Mouse (Mus musculus) monocyte, adult 5-6 weeks (primary cell): ENCODE measurements around the gene Gpi1. TPM values are rescaled to one million over a fixed set of nuclear protein-coding genes. Genes with fewer than 3 reads are reported as not detected.
"Not testable (repeated sequence)": the region's sequence is repeated elsewhere in the genome, so short reads cannot be mapped to it uniquely, and the experiment has no call there.

Experiments used
- ATAC-seq: fragments of 153-309, 156-312 bp; replicated peaks from 2 replicates; pipeline ENCODE4 v1.8.0; 2017; ENCODE audit warnings: mild to moderate bottlenecking; ENCODE audit not compliant: low TSS enrichment, insufficient number of reproducible peaks, severe bottlenecking, poor library complexity, low FRiP score
- total RNA-seq: library from RNA; stranded (forward); fragments of 200-1000, 200-491, 200-594 nt; gene quantifications from 3 replicates; pipeline ENCODE4 v1.2.3, GENCODE M21; 2017

The Gpi1 gene
- total RNA-seq, 1 experiment from 2014 or later, result 277 TPM

DNA sequence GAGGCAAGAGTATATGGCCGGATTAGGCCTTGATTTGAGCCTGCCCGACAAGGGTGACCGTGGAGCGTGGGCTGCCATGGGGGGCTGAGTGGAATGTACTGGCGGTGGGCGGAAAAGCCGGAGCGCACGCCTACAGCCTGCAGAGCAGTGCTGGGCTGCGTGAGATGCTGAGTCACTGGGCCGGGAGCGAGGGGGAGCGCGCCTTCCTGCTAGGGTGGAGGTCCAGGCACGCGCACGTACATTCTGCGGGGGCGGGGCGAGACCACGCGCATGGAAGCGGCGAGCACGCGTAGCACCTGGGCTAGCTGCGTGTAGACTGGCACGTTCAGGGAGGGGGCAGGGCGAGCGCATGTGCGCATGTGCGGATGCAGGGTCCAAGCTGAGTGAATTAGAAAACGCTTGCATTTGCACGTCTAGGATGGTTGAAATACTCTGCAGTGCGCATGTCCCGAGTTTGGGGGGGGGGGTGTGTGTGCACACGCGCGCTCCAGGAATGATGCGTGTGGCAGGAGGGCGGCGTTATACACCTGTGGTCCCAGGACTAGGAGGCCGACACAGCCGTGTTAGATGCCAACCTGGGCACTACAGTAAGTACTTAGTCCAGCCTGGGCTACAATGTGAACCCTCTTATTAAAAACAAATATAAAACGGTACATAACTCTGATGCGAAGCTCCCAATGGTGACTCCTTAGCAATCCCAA, 3.9 kb upstream of the Gpi1 start:
- peak; percentile 69 for ATAC-seq

DNA sequence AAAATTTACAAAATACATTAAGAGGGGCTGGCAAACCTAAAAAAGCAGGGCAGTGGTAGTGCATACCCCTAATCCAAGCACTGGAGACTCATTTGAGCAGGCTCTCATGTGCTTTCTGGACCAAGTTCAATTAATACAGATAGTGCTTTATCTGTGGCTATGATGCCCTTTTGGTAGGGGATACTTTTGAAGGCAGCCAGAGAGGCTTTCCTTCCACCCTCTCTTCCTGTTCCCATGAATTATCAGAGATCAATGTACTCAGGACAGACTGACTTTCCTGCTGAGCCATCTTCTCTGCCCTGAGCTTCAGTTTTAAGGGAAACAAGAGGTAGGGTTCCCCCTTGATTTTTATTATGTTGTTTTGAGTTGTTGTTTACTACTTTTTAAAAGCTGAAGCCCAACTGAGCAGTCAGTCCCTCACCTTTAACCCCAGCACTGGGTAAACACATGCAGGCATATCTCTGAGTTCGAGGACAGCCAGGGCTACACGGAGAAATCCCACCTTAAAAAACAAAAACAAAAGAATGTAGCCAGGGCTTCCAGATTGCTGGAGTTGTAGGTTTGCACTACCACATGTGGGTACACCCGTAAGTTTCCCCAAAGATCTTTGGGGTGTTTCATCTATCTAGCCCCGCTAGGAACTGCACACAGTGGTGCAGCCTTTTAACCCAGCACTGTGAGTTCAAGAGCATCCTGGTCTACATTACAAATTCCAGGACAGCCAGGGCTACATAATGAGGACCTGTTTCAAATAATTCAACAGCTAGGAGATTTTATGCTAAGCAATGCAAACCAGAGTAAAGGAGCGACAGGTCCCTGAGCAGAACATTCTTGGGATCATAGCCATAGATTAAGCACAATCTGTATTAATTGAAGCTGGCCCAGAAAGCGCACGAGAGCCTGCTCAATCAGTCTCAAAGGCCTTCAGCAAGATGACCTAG, 2.9 kb upstream of the Gpi1 start:
- no peak for ATAC-seq

DNA sequence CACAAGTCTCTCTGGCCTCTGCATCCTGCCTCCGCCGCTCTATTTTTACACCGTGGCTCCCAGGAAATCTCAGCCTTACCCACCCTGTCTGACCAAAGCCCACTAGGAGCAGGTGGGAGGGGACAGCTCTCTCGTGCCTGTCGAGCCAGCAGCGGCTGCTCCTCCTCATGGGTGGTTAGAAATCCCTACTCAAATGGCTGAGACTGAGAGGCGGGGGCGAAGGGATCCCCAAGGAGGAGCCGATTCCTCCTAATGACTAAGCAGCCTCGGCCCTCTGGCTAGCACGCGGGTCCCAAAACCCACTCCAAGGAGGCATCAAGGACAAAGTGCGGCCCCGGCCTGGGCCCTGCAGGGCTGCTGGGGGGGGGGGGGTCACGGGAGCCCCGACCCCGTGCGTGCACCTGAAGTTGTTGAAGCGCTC, 435 bp downstream of the Gpi1 start:
- ATAC-seq, result no peak

DNA sequence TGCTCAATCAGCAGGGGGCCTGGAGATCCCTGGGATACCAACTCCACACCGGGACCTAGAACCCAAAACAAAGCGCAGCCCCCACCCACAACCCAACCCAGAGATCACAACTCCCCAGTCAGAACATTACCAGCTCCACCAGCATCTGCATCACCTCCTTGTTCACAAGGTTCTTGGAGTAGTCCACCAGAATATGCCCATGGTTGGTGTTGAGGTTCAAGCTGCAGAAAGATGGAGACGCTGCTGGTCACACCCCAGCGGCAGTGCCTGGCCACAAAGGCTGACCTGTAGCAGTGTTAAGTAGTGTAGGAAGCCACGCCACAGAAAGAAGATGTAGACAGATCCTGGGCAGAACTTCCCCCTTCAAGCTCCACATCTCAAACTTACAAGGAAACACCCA, 983 bp downstream of the Gpi1 start:
- ATAC-seq, result 0 out of 2 replicates have a peak, but pooled peaks have one; percentile 6

DNA sequence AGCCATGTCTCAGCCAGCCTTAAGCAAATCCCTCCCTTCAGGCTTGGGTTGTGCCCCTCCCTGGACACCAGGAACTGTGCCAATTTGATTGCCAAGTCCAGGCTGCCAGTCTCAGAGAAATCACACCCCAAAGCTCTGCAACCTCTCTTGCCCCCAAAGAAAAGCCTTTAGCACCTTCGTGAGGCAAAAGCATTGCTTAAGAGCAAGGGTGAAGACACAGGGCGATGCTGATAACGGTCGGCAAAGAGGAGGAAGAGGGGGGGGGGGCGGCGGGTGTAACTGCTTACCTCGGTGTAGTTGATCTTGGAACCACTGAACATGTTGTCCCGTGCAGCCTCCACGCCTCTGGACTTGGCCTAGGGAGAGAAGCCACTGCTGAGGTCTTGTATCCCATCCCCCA, 1.5 kb downstream of the Gpi1 start:
- no peak for ATAC-seq

DNA sequence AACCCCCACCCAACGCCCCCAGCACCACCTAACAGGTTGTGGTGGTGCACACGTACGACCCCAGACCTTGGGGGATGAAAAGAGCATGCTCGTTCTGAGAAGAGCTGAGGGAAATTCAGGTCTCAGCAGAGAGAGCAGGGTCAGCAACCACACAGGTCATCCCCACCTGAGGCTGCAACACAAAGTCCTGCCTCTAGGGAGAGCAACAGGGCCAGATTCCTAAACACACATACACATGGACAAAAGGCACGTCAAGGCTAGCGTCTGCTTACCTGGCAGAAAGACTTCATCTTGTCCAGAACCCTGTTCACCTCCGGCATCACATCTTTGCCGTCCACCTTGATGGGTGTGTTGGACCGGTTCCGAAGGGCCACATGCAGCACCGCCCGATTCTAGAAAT, 3.3 kb downstream of the Gpi1 start:
- no peak for ATAC-seq

DNA sequence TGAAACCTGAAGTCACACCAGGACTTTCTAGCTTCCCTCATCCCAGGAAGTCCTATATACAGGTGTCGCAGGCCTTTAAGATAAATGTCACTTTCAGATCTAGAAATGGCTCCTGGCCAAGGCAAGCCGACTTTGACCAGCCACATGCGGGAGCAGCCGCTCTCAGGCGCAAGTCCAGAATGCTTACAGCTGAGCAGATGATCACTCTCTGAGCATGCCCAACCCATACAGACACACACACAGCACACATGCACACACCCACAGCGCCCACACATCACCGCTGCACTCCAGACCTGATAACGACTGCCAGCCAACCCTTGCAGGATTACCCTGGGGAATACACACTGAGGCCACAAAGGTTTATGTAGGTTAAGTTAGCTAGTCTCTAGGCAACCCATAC, 4.0 kb downstream of the Gpi1 start:
- no peak for ATAC-seq

DNA sequence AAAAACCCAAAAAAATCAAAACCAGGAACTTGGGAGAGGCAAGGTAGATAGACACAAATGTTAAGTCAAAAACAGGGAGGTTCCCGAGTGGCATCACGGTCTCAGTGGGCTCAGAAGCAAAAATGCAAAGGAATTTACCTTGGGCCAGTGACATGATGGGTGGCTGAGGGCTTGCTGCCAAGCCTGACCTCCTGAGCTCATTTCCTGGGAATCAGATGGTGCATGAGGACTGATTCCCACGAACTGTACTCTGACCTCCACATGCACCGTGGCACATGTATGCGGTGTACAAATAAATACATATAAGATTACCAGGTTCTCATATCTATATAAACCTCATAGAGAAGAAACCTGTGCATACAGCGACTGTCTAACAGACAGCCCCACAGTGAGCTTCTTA, 5.8 kb downstream of the Gpi1 start:
- no peak for ATAC-seq

DNA sequence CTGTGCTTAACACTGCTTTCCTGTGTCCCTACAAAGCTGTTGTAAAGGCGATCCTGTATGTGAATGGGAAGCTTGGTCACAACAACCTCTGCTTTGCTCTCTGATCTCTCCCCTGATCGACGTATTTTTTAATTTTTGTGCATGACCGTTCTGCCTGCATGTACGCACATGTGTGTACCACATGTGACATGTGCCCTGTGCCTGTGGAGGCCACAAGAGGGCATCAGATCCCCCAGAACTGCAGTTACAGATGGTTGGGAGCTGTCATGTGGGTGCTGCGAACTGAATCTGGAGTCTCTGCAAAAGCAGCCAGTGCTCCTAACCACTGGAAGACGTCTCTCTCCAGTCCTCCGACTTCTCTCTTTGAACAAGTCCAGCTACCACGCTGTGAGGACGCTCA, 7.8 kb downstream of the Gpi1 start:
- no peak for ATAC-seq

DNA sequence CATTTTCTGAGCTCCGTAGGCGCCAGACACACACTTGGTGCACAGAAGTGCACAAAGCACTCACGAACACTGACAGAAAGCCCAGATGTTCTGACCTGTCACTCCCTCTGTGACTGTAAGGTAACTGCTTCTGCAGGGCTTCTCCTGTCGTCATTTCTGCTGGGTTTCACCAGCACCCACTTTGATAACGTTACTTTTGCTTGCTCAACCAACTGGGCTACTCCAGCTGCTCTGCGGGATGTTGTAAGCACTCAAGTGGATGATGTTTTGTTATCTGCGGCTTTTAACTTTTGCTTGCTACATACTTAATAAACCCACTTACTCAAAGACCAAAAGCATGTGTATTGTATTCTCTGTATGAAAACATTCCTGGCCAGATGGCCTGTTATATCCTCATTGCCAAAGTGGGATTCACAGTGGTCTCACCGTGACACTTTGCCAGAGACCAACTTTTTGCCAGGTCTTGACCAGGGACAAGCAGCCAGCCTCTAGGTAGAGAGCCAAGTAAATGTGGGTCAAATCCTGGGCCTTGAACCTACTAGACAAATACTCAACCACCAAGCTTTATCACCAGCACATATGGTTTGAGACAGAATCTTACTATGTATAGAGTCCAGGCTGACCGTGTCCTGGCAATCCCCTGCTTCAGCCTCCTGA, 8.4 kb downstream of the Gpi1 start:
- ATAC-seq, result no peak

DNA sequence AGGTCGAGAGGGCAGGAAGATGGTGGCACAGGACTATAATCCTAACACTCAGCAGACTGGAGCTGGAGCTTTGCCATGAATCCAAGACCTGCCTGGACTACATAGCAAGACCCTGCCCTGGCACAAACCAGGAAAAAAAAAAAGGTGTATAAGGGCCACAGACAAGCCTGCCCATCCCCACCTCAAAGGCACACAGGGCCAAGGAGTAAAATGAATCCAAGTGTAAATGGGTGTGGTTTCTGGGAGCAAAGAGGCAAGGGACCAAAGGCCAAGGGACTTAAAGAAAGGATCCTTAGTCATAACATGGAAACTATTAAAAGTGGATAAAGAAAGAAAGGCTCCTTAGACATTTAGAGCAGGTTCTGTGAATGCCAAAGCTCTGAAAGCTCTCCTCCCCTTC, 11.6 kb downstream of the Gpi1 start:
- ATAC-seq, result no peak

DNA sequence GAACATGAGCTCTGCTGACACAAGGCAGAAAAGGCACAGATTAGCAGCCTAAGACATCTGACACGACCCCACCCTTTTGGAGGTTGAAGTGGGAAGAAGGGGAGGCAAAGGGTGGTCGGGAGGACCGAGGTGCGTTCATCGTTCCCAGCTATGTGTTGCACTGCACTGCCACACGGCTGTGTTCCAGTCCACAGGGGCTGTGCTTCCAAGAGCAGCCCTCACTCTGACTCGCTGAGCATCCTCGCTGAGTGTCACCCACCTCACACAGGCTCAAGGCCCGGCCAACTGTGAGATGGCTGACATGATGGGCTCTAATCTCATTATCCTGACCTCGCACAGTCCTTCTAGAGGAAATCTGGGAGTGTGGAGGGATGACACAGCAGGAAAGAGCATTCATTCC, 13.7 kb downstream of the Gpi1 start:
- ATAC-seq, result no peak

DNA sequence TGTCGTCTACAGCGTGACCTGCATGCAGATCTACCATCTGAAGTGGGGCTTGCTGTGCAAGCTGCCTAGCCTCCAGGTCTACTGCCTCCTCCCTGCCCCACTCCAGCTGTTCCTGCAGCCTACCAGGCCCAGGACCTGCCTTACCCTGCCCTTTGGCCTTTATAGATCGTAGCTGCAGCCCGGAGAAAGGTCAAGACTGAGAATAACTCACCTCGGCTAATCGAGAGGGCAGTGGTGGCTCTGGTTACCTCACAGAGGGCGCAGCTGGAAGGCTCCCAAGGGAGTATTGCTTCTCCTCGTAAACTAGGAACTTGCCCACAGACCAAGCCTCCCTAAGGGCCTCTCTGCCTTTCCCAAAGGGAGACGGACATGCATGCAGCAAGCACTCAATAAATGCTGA, 14.7 kb downstream of the Gpi1 start:
- ATAC-seq, result no peak

DNA sequence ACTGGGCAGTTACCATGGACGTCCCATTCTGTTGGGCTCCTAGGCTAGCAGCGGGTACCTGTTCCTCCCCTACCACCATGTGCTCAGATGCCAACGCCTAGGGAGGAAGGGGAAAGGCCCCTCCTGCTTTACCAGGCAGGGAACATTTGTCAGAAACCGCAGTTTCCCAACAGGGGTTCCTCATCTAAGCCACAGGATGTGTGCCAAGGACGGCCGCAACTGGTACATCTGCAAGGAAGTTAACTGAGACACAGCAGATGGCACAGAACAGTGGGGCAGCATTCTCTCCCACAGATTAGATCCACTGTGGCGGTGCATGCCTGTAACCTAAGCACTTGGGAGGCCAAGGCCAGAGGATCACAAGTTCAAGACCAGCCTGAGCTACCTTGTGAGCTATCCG, 15.5 kb downstream of the Gpi1 start:
- peak; percentile 49 for ATAC-seq

DNA sequence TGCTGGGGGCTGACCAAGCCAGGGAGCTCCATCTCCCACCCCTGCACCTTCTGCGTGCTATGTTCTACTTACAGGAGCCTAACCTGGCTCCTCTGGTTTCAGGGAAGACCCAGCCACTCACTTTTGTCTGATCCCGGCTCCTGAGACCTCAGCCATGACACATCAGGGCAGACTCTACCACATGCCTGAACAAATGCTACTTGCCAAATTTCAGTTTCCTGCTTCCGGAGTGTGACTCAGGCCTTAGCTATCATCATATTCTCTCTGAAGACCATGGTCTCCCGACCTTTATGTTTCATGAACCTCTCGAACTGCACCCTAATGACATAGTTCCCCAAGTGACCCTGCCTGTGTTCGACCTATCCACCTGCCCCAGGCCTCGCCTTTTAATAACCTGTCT, 16.9 kb downstream of the Gpi1 start:
- no peak for ATAC-seq

DNA sequence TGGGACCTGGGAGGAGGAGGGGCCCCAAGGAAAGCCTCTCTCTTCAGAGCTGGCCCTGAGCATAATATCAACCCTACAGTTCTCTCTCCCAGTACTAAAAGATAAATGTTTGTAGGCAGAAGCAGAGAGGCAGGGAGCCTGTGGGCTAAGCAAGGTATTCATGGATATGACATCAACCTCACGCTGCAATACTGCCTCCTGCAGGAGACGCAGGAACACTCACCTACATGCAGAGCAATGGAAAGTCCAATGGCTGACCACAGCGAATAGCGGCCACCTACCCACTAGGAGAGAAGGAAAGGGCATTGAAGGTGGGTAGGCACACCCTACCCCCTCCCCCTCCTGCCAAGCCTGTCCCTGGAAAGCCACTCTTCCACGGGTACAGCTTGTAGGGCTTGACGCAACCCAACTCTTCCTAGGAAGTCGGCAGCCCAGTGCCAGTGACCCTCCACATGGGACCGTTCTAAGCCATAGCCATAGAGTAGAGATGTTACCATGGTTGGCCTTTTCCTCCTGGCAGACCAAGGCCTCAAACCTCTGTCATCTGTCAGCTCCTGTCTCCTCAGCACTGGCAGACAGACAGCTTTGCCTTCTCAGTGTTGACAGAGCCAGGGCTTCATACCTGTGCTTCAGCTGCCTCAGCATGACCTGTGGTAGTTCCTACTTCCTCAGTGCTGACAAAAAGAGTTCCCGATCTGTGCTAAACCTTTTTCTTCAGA, 21.9 kb downstream of the Gpi1 start:
- ATAC-seq, result no peak

DNA sequence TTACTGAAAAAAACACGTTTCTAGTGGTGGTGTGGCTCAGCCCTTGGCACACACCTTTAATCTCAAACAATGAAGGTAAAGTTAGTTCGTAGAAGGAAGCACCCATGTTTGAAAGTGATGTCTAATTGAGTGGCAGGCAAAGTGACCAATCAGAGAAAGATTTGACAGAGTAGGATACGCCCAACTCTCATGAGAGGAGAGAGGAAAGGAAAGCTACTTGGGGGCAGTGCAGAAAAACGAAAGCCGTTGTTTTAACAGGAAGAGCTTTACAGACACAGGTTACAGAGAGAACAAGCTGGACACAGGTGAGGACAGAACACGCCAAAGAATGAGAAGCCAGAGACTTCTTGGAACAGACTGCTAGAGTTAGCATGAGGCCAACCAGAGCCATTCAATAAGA, 23.8 kb downstream of the Gpi1 start:
- ATAC-seq, result no peak

DNA sequence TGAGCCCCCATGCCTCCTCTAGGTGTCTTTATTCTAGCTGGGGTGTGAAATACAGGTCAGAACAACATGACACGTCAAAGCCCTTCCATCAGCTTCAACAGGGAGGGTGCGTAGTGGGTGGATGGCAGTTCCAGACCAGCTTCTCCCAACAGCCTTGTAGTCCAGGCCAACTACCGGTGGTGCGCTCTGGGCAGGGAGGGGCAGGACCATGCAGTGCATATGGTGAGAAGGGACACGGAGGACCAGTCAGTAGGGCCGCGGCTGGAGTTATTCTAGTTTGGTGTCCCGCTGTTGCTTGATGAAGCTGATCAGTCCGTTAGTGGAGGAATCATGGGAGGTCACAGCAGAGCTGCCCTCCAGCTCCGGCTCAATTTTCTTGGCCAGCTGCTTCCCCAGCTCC, 28.0 kb downstream of the Gpi1 start:
- ATAC-seq, result not testable (repeated sequence)

DNA sequence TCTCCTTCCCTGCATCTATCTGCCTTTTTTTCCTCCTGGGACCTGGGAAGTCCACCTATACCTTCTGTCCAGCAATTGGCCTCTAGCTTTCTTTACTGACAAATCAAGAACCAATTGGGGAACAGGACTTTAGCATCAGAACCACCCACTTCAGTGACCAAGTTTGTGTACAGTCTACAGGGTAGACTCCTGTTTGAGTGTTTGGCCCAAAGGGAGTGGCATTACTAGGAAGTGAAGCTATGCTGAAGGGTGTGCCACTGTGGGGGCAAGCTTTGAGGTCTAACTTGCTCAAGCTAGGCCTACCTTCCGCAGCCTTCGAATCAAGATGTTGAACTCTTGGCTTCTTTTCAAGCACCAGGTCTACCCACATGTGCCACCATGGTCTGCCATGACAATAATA, 29.3 kb downstream of the Gpi1 start:
- no peak for ATAC-seq
